Mouse (Mus musculus) spleen, embryonic (tissue): Measurements from ENCODE around the gene Sprr2e.

Source experiments
- CTCF ChIA-PET: fragments of 350-600 bp; sonication (Branson Sonifier 250); formaldehyde crosslinking; loops from one replicate; lab custom pipeline; 2022; lab: Charles Lee

Gene Sprr2e

GRCm38 (mm10) chr3:92351843-92352242, at the start of gene Sprr2e:
Gene Sprr2e (plus strand): TSS chr3:92352143.
- CTCF ChIA-PET: no interaction called here

GRCm38 (mm10) chr3:92307406-92307805, 44.5 kb upstream of the Sprr2e start:
- CTCF ChIA-PET: no interaction called here

- CTCF ChIA-PET: no interaction called here
Measured at GRCm38 (mm10) chr3:92316320-92316719, 35.6 kb upstream of the Sprr2e start, which contains the start of gene Sprr2b. Gene Sprr2b (plus strand): TSS chr3:92316620.

GRCm38 (mm10) chr3:92317384-92317783, 34.6 kb upstream of the Sprr2e start:
- CTCF ChIA-PET: no interaction called here

- CTCF ChIA-PET: no interaction called here
Measured at GRCm38 (mm10) chr3:92336278-92336677, 15.7 kb upstream of the Sprr2e start.

GRCm38 (mm10) chr3:92338840-92339239, 13.1 kb upstream of the Sprr2e start, which contains the start of gene Sprr2d:
Gene Sprr2d (plus strand): TSS chr3:92339140.
- CTCF ChIA-PET: no interaction called here

- CTCF ChIA-PET: no interaction called here
Measured at GRCm38 (mm10) chr3:92361619-92362018, 9.7 kb downstream of the Sprr2e start.

GRCm38 (mm10) chr3:92364887-92365286, 12.9 kb downstream of the Sprr2e start, which contains the start of gene Sprr2f:
Gene Sprr2f (plus strand): TSS chr3:92365187.
- CTCF ChIA-PET: no interaction called here

GRCm38 (mm10) chr3:92373613-92374012, 21.7 kb downstream of the Sprr2e start:
- CTCF ChIA-PET: no interaction called here

- CTCF ChIA-PET: no interaction called here
Measured at GRCm38 (mm10) chr3:92385385-92385784, 33.4 kb downstream of the Sprr2e start, which contains the start of gene Sprr2h. Gene Sprr2h (plus strand): TSS chr3:92385685.

GRCm38 (mm10) chr3:92394301-92394700, 42.4 kb downstream of the Sprr2e start:
- CTCF ChIA-PET: no interaction called here
